Mouse (Mus musculus) heart, embryonic 10.5 days (tissue): ENCODE results near the gene Ctdsp2. TPM values are rescaled to one million over a fixed set of nuclear protein-coding genes. Genes with fewer than 3 reads are reported as not detected.

Source experiments
- DNase-seq: peaks from one replicate; pipeline ENCODE4 v3.0.0-alpha.2; 2017; ENCODE audit warnings: low spot score
- H3K27ac ChIP-seq: fragments of 300-500 bp; sonication (generic); 2 replicates; pipeline ENCODE4 v1.5.1; 2016; ENCODE audit warnings: mild to moderate bottlenecking
- H3K27me3 ChIP-seq: fragments of 300-500 bp; sonication (generic); 2 replicates; pipeline ENCODE4 v1.6.1; 2016; ENCODE audit warnings: mild to moderate bottlenecking; ENCODE audit not compliant: poor library complexity, insufficient read depth, severe bottlenecking
- H3K36me3 ChIP-seq: fragments of 300-500 bp; sonication (generic); 2 replicates; pipeline ENCODE4 v1.6.1; 2016; ENCODE audit warnings: mild to moderate bottlenecking, moderate library complexity
- H3K4me1 ChIP-seq: fragments of 300-500 bp; sonication (generic); 2 replicates; pipeline ENCODE4 v1.6.1; 2016; ENCODE audit warnings: mild to moderate bottlenecking
- H3K4me3 ChIP-seq: fragments of 300-500 bp; sonication (generic); 2 replicates; pipeline ENCODE4 v1.5.1; 2016; ENCODE audit warnings: mild to moderate bottlenecking, moderate library complexity
- H3K9me3 ChIP-seq: fragments of 300-500 bp; sonication (generic); 2 replicates; pipeline ENCODE4 v1.6.1; 2016; ENCODE audit warnings: mild to moderate bottlenecking, moderate library complexity
- WGBS: fragments of 180-500 bp; shearing (Covaris S2); methylation state at CpG from one replicate; pipeline ENCODE4 v1.1.7; 2016; 5-methylcytosine and 5-hydroxymethylcytosine counted together
- polyA plus RNA-seq: library from polyadenylated mRNA; unstranded; fragments of >200 nt; fragmentation: Nextera tagmentation; extraction: Ambion mirVana; gene quantifications from 2 replicates; pipeline ENCODE4 v1.2.1, GENCODE M21; 2016

The Ctdsp2 gene
- polyA plus RNA-seq, 1 experiment from 2014 or later, result 46.2 TPM

DNA sequence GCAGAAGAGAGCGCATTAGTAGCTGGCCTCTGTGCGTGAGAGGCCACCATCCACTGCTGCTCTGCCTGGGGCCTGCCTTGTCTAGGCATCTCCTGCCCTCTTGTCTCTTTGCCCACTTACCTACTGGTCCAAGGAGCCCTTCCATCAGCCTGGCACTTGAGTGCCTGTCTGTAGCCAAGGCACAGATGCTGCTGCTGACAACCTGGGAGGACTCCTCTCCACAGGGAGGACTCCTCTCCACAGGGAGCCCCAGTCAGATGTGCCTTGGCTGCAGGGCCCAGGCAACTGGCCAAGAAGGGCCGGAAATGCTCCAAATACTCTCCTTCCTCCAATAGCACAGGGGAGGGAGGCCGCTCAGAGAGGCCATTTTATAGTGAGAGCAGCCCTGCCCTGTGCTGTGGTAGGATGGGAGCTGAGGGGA is 8.0 kb downstream of the Ctdsp2 start:
- H3K27ac ChIP-seq, result peak overlapping the region; percentile 78
- H3K36me3 ChIP-seq, result peaks cover 9% of the 10 kb centered on the region
- DNase-seq, result no peak
- peak overlapping the region; percentile 33 for H3K4me3 ChIP-seq
- H3K9me3 ChIP-seq, result no peaks in the 10 kb centered on the region
- WGBS, result 61% methylated on average over 4 of the region's 4 CpGs
- peaks cover 96% of the 10 kb centered on the region for H3K4me1 ChIP-seq
- H3K27me3 ChIP-seq, result no peaks in the 10 kb centered on the region

DNA sequence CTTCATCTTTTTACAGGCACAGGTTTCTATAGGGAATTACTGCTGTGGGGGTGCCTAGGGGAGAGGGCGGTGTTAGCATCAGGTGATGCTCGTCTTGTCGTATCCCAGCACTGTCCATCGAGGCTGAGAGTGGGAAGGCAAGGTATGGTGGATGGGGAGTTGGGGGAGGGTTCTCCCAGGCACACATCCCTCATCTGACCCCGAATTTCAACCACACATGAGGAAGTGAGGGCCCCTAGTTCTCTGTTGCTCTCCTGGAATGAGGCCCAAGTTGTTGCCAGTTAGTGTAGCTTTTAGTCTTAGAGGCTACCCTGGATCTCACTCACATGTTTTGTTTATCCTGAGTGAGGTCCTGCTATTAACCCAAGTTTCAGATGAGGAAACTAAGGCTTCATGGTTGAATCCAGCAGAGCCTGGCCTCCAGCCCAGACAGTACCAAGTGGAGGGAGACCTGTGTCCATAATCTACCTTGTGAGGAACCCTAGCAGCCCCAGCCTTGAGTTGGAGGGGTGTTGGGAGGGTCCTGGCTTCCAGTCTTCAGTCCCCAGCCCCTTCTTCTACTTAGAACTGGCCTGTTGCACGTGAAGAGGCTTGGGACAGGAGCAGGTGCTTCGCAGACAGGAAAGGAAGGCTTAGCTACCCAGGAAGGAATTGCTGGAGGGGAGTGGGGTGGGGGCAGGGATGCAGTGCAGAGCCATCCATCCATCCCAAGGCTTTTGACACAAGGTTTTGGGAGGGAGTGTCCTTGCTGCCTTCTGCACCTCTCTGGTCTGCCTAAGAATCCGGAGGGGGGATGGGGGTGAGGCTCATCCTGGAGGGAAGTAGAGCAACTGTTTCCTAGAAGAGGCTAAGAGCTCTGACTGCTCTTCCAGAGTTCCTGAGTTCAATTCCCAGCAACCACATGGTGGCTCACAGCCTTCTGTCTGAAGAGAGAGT is 8.9 kb downstream of the Ctdsp2 start:
- no peak for DNase-seq
- Histone ChIP-seq H3K4me3 (peak overlapping the region; percentile 28), H3K36me3 (peaks cover 18% of the 10 kb centered on the region), H3K27me3 (no peaks in the 10 kb centered on the region), H3K9me3 (no peaks in the 10 kb centered on the region), H3K27ac (peak overlapping the region; percentile 78), H3K4me1 (peaks cover 90% of the 10 kb centered on the region)
- 47% methylated on average over 8 of the region's 8 CpGs for WGBS

DNA sequence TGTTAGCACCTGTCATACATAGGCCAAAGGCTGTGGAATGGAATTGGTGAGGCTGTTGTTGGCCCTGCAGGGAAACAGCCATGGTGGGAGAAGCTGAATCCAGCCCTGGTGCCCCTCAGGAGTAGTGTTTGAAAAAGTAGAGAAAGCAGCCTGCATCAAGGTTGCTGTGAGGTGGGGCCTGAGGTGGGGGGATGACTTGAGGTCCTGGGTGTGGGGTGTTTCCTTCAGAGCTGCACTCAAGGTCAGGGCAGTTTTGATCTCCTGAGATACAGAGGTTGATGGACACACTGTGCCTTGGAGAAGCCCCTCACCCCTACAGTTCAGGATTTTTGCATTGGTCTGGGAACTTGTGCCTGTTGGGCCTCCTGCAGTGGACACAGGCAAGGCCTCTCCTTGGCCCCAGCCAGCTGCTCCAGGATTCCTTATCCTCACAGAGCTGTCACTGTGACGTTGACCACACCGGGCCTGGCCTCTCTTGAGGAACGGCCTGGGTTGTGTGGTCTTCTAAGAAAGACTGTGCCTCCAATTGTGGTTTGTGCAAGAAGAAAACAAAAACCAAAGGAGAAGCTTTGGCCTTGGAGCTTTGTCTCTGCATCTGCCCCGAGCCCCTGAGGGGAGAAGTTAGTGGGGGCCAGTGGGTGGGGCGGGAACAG is 10.1 kb downstream of the Ctdsp2 start:
- Histone ChIP-seq H3K4me3 (peak overlapping the region; percentile 28), H3K36me3 (peaks cover 30% of the 10 kb centered on the region), H3K4me1 (peaks cover 78% of the 10 kb centered on the region)

DNA sequence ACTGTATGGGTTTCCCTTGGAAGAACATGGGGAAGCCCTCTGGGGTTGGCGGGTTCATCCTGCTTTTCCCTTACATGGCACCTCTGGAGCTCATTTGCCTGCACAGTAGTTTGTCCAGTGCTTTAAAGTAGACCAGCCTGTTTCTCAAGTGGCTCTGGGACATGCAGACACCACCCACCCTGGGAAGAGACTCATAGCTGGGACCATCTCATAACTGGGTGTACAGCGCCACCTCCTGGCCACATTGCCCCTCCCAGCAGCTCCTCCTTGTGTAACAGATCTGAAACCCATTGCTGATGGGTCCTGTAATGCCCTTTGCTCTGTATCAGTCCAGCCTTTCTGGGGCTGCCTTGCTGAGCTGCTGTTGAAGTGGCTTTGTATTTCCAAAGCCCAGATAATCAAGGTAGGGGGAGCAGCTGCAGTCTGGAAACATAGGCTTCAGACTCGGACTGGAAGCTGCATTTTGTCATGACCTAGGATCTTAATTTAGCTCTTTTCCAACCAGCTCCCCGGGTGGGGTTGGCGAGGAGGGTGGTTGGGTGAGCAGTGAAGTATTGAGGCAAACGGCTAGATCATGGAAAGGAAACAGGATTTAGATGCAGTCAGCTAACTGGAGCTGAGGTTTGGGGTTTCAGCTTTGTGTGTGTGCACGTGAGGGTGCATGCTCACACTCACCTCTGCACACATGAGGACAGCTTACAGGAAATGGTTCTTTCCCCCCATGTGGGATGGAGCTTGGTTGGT is 12.0 kb downstream of the Ctdsp2 start:
- WGBS, result 54% methylated on average over 7 of the region's 7 CpGs

More for the DNA sequence above, 10.1 kb downstream of the Ctdsp2 start:
- 34% methylated on average over 5 of the region's 5 CpGs for WGBS
- no peaks in the 10 kb centered on the region for H3K27me3 ChIP-seq
- no peak for DNase-seq
- H3K9me3 ChIP-seq, result no peaks in the 10 kb centered on the region
- peak overlapping the region; percentile 78 for H3K27ac ChIP-seq

DNA sequence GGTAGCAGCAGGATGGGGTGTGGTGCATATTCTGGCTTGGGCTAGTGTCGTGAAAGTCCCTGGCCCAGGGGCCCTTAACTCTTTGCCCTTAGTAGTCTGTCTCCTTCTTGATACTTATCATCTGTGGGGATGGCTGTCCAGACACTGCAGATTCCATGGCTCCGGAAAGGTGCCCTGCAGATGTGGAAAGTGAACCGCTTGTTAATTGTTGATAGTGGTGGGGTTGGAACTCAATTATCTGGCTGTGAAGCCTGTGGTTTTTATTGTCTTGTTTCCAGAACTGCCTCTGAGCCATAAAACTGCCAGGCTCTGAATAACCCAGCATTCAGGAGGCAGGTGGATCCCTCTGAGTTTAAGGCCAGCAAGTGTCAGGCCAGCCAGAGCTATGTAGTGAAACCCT is 13.2 kb downstream of the Ctdsp2 start:
- Histone ChIP-seq H3K27me3 (no peaks in the 10 kb centered on the region), H3K4me3 (no peak overlapping the region), H3K4me1 (peaks cover 48% of the 10 kb centered on the region), H3K36me3 (peaks cover 53% of the 10 kb centered on the region), H3K27ac (no peak overlapping the region), H3K9me3 (no peaks in the 10 kb centered on the region)
- WGBS, result 60% methylated on average over 3 of the region's 3 CpGs
- no peak for DNase-seq

More for the DNA sequence above, 12.0 kb downstream of the Ctdsp2 start:
- no peaks in the 10 kb centered on the region for H3K9me3 ChIP-seq
- peak; percentile 94 for DNase-seq
- no peak overlapping the region; the same call in 1 of the 2 replicates for H3K4me3 ChIP-seq
- no peaks in the 10 kb centered on the region for H3K27me3 ChIP-seq
- no peak overlapping the region; the same call in 1 of the 2 replicates for H3K27ac ChIP-seq
- H3K4me1 ChIP-seq, result peaks cover 60% of the 10 kb centered on the region
- peaks cover 45% of the 10 kb centered on the region for H3K36me3 ChIP-seq

DNA sequence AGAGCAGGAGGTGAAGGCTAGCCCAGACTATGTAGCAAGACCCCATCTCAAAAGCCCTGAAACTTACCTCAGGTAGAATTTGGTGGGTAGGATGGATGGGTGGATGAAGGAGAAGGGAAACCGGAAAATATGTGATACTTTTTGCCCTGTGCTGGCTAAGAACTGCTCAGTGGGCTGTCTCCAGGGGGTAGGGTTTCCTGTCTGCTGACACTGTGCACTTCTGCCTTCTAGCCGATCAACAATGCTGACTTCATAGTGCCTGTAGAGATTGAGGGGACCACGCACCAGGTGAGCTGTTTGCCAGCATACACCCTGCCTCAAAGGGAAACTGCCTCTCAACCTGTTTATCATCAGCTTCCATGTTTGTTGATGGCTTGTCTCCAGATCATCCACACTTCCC is 15.1 kb downstream of the Ctdsp2 start:
- WGBS, result 91% methylated on average over 3 of the region's 3 CpGs
- Histone ChIP-seq H3K4me3 (no peak overlapping the region), H3K4me1 (peaks cover 29% of the 10 kb centered on the region), H3K27ac (no peak overlapping the region), H3K27me3 (no peaks in the 10 kb centered on the region), H3K36me3 (peaks cover 68% of the 10 kb centered on the region), H3K9me3 (no peaks in the 10 kb centered on the region)
- DNase-seq, result no peak

DNA sequence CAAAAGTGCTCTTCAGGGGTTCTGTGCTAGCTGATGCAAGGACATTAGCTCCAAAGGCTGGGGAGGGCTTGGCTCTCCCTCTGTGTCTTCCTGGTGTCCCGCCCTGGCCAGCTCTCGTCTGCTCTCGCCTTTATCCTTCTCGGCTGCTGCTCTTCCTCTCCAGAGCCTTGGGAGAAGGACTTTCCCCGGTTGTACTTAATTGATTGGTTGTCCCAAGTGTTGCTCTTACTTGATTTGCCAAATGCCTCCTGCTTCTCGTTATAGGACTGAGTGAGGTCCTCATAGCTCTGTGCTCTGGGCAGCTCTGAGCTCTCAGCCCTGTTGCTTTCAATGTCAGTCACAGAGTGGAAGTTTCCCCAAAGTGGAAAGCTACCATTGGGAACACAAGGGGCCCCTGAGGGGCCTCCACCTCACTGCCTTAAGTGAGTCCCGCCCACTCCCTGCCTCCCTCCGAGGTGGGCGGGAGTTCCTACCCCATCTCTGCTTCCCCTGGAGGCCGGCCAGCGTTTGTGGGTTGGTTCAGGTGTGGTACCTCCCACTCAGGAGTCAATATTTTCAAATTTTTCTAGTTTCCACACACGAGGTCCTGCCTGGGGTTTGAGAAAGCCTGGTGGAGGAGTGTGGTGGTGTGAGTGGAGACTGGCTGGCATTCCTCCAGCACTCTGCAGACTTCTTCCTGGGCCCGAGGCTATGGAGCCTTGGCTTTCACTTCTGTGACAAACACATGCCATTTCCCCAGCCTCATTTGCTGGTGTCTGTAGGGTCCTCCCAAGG is 19.0 kb downstream of the Ctdsp2 start:
- peaks cover 73% of the 10 kb centered on the region for H3K36me3 ChIP-seq
- DNase-seq, result no peak
- H3K9me3 ChIP-seq, result no peaks in the 10 kb centered on the region
- no peaks in the 10 kb centered on the region for H3K27me3 ChIP-seq
- no peaks in the 10 kb centered on the region; the same call in 1 of the 2 replicates for H3K4me1 ChIP-seq
- H3K4me3 ChIP-seq, result no peak overlapping the region
- H3K27ac ChIP-seq, result no peak overlapping the region
- 75% methylated on average over 13 of the region's 13 CpGs for WGBS

DNA sequence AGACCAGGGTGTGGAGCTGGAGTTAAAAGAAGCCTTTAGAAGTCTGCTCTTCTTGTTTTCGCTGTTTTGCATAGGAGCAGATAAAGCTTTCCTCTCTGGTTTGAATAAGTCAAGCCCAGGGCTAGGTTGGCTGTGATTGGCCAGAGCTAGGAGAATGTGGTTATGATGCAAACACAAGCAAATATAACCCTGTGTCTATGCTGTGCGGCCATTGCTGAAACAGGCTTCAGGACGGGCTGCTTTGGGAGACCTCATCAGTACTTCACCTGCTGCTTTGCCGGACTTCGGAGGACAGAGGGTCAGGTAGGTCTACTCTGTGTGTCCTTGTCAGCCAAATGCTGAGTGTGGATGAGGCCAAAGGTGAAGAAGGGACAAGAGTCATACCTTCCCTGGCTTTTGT is 22.0 kb downstream of the Ctdsp2 start, which contains the start of gene Avil:
Gene Avil (plus strand): TSS at position 181 of the 400 bp plus-strand sequence.
- DNase-seq, result no peak
- H3K9me3 ChIP-seq, result no peaks in the 10 kb centered on the region
- no peak within 1 kb of the TSS for H3K4me3 ChIP-seq
- H3K27ac ChIP-seq, result no peak within 1 kb of the TSS
- 92% methylated on average over 5 of the region's 5 CpGs for WGBS
- H3K4me1 ChIP-seq, result no peaks in the 10 kb centered on the region; the same call in 1 of the 2 replicates
- no peaks in the 10 kb centered on the region for H3K27me3 ChIP-seq
- H3K36me3 ChIP-seq, result peaks cover 43% of the 10 kb centered on the region

DNA sequence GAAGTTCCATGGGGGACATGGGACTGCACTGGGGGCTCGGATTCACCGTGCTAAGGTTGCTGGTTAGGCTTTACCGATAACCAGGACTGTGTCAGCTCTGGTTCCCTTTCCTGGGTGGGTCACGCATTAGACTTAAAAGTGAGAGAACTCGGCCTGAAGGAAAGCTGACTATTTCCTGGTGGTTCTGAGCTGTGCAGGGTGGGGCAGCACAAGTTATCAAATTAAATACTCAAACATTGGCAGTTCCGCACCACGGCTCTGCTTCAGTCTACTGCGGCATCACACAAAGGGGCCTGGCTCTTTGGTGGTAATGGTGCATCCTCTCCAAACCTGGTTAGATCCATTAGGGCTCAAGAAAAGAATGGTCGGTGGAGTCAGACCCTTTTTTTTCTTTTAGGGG is 22.8 kb downstream of the Ctdsp2 start:
- Histone ChIP-seq H3K9me3 (no peaks in the 10 kb centered on the region), H3K27ac (no peak overlapping the region), H3K27me3 (no peaks in the 10 kb centered on the region), H3K4me1 (no peaks in the 10 kb centered on the region; the same call in 1 of the 2 replicates), H3K36me3 (peaks cover 35% of the 10 kb centered on the region), H3K4me3 (no peak overlapping the region)
- no peak for DNase-seq
- 86% methylated on average over 9 of the region's 9 CpGs for WGBS

DNA sequence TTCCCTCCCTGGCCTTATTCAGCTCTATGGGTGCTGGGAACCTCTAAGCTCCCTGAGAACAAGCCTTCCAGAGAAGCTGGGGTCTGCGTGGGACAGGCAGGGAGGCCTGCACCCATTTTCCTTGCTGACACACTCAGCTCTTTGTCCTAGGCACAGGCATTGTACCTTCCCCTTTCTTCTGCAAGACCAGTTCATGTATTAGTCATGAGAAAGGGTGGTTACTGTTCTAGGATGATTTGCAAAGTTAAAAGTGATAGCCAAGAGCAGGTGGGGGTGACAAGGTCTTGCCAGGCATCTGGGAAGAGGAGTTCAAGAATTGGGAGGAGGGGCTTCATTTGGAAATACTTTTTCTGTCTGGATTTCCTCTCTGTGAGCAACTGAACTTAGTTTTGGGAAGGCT is 23.5 kb downstream of the Ctdsp2 start:
- DNase-seq, result no peak
- no peak overlapping the region for H3K4me3 ChIP-seq
- H3K27me3 ChIP-seq, result no peaks in the 10 kb centered on the region
- no peaks in the 10 kb centered on the region; the same call in 1 of the 2 replicates for H3K4me1 ChIP-seq
- H3K36me3 ChIP-seq, result peaks cover 35% of the 10 kb centered on the region
- H3K27ac ChIP-seq, result no peak overlapping the region
- 65% methylated on average over 1 of the region's 1 CpGs for WGBS
- no peaks in the 10 kb centered on the region for H3K9me3 ChIP-seq

DNA sequence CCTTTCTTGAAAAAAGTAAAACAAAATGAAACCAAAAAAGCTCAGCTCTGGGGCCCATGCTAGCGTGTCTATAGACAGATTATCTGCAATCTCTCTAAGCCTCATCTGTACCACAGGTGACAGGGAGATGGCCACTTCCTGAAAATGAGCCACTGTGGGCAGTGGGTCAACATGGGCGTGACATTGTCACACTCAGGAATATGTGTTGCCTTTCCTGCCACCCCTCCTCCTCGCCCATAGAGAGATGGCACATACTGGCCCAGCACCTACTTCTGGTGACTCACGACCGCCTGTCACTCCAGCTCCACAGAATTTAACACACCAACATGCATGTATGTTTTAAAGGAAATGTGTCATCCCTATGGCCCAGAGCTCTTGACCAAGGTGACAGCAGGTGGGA is 24.2 kb downstream of the Ctdsp2 start:
- no peaks in the 10 kb centered on the region for H3K27me3 ChIP-seq
- peaks cover 28% of the 10 kb centered on the region for H3K36me3 ChIP-seq
- peaks cover 4% of the 10 kb centered on the region for H3K4me1 ChIP-seq
- no peak for DNase-seq
- WGBS, result 88% methylated on average over 5 of the region's 5 CpGs
- H3K4me3 ChIP-seq, result no peak overlapping the region
- H3K9me3 ChIP-seq, result no peaks in the 10 kb centered on the region
- no peak overlapping the region for H3K27ac ChIP-seq

DNA sequence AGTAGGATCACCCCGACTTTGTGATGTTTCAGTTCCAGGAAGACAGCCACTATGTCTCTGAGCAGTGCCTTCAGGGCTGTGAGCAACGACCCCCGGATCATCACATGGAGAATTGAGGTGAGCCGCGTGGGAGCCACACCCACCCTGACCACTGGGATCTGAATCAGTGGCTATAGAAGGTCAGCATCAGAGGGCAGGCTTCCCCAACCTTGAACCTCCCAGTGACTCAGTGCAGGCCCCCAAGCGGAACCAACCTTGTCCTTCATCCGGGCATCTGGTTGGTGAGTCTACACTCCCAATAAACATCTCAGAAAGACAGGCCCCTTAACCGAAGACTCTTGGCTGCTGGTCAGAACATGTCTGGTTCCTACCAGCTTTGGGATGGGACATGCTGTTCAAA is 24.8 kb downstream of the Ctdsp2 start:
- Histone ChIP-seq H3K4me1 (peaks cover 7% of the 10 kb centered on the region), H3K27ac (no peak overlapping the region), H3K36me3 (peaks cover 23% of the 10 kb centered on the region), H3K4me3 (no peak overlapping the region), H3K27me3 (no peaks in the 10 kb centered on the region), H3K9me3 (no peaks in the 10 kb centered on the region)
- DNase-seq, result no peak
- WGBS, result 77% methylated on average over 8 of the region's 8 CpGs
